Mouse (Mus musculus) neutrophil, adult 5-6 weeks (primary cell): ENCODE results near the gene Crocc. TPM values are rescaled to one million over a fixed set of nuclear protein-coding genes. Genes with fewer than 3 reads are reported as not detected.

Experiments
- ATAC-seq: fragments of 151-379, 151-347 bp; 2 replicates; pipeline ENCODE4 v1.8.0; 2017; ENCODE audit warnings: mild to moderate bottlenecking, moderate TSS enrichment; ENCODE audit not compliant: insufficient number of reproducible peaks, poor library complexity, low FRiP score, severe bottlenecking; ENCODE audit errors: extremely low read depth
- total RNA-seq: library from RNA; stranded (forward); fragments of 200-1000 nt; gene quantifications from 2 replicates; pipeline ENCODE4 v1.2.3, GENCODE M21; 2017

Gene Crocc
- total RNA-seq, 1 experiment from 2014 or later = 6.8 TPM

GRCm38 (mm10) chr4:141030541-141031206, 29.7 kb downstream of the Crocc start:
- ATAC-seq = no peak

DNA sequence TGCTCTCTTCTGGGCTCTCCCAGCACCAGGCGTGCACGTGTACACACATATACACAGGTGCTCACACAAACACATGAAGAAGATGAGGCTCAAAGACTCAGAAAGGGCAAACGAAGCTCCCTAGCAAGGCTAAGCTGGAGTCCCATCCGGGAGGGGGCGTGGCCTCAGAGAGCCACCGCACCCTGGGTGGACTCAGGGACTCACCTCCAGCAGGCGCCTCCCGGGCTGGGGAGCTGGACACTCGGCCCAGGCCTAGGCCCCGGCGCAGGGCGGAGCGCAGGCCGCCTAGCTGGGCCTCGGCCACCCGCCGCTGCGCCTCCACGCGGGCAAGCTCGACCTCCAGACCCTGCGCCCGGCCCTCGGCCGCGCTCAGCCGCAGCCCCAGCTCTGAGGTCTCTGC, 35.4 kb downstream of the Crocc start:
- ATAC-seq = no peak

GRCm38 (mm10) chr4:141024052-141024451, 36.3 kb downstream of the Crocc start:
- ATAC-seq = no peak

DNA sequence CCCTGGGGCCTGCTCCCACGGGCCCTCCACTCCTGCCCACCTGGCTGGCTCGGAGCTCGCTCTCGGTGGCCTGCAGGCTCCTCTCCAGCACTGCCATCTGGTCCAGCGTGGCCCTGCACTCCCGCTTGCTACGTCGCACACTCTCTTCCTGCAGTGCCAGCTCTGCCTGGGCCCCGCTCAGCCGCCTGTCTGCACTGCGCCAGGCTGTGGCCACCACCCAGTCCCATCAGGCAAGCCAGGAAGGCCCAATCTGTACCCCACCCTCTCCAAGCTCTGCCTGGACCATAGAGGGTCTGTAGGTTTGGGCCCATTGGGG, 38.8 kb downstream of the Crocc start:
- ATAC-seq = no peak

DNA sequence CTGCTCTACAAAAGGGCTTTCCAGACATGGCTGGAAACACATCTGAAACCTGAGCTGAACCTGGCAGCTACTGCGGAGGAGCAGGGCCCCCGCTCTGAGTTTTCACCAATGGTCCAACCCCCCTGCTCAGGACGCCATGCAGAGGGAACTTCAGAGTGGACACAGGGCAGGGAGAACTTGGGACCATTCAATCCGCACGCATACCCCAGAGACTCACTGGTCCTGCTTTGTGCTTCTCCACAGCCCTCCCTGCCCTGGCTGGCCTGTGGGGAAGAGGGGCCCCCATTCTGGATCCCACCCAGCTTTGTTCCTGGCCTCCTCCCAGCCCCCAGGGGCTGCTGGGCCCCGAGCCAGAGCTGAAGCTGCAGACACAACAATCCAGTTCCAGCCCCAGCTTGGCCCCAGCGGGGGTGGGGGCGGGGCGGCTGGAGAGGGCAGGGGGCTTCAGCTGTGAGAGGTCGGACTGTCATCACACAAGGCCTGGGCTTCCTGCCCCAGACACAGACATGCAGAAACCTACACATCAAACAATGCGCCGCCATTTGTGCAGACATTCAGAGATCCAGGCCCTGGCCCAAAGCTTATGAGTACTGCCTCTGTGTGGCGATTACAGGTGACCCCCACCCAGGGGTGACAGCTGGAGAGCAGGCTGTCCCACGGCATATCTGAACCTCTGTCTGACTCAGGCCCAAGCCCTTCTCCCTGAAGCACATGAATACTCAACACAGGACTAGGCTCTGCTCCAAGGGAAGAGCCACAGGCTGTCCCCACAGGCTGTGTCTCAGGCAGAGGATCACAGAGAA, 39.3 kb downstream of the Crocc start:
- no peak for ATAC-seq

GRCm38 (mm10) chr4:141020220-141020619, 40.1 kb downstream of the Crocc start:
- ATAC-seq = no peak

DNA sequence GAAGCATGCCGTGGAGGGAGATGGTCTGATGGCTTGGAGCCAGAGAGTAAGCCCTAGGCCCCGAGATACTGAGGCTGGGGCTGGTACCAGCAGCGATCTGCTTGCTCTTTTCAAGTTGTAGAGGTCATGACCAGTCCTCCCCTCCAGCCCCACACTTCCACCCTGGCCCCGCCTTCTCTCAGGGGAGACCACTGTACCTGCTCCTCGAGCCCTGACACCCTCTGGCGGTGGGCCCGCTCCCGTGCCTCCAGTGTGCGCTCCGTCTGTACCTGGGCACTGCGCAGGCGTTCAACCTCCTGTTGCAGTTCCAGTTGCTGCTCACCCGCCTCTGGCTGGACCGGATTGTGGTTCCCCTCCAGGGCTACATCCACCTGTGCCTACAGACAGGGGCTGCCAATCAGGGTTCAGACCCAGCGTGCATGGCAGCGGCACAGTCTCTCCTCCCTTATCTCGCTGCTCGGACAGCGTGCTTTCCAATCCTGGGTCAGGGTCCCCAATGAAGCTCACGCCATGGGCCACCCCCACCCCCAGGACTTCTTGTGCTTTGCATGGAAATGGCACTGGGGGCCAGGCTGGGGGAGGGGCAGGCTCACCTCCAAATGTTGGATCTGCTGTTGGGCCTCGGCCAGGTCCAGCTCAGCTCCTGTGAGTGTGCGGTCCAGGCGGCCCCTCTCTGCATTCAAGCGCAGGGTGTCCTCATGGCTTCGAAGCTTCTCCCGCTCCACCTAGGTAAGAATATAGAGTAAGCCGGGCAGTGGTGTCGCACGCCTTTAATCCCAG, 42.5 kb downstream of the Crocc start:
- ATAC-seq = no peak

DNA sequence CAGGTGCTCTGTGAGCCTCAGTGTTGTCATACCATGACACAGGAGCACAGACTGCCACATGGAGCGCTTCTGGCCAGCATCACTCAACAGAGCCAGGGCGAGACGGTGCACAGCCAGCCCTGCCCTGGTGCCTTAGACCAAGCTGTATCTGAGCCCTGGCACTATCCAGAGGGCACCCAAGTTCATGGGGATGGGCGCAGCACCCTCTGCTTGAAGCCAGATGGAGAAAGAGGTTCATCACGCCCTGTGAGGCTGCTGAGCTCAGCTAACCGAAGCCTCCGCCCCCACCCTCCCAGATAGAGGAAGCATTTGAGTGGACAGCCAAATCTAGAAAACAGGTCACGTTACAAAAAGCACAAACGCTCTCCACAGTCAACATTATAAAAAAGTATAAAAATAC, 44.0 kb downstream of the Crocc start:
- ATAC-seq = no peak

- no peak for ATAC-seq
These were observed 45.0 kb downstream of the Crocc start for GRCm38 (mm10) chr4:141015356-141015755.

DNA sequence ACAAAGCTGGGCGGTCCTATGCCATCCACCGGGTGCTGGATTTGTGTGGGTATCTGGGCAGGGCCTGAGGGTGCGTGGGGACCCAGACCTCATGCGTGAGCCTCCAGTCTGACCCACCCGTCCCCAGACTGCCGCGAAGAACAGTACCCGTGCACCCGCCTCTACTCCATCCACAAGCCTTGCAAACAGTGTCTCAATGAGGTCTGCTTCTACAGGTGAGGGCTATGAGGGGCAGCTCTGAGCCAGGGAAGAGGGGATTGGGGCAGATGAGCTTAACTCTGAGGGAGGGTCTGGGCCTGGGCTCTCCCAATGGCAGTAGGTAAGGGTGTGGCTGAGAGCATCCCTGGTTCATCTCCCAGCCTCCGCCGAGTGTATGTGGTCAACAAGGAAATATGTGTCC, 45.5 kb downstream of the Crocc start:
- ATAC-seq = no peak

- ATAC-seq = no peak
These were observed 46.2 kb downstream of the Crocc start for GRCm38 (mm10) chr4:141014114-141014513.

- no peak for ATAC-seq
These were observed 47.8 kb downstream of the Crocc start for GRCm38 (mm10) chr4:141012558-141012957.

- ATAC-seq = no peak
These were observed 48.6 kb downstream of the Crocc start for GRCm38 (mm10) chr4:141011556-141012328.

GRCm38 (mm10) chr4:141010941-141011429, 49.4 kb downstream of the Crocc start:
- no peak for ATAC-seq

DNA sequence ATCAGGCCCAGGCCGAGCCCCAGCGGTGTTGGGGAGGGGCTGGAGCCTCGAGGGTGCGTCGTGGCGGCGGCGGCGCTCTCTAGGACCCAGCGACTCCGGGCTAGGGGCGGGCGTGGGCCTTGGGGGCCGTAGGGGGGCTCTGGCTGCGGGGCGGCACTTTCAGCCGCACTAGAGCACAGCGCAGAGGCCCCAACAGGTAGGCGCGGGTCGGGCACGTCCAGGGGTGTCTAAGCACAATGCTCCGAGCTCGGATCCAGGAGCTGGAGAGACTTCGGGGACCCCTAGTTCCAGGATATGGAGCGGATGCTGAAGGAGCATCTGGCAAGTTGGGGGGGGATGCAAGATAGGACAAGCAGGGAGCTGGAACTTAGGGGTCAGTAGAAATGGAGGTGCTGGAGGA, 49.8 kb downstream of the Crocc start:
- ATAC-seq = no peak

DNA sequence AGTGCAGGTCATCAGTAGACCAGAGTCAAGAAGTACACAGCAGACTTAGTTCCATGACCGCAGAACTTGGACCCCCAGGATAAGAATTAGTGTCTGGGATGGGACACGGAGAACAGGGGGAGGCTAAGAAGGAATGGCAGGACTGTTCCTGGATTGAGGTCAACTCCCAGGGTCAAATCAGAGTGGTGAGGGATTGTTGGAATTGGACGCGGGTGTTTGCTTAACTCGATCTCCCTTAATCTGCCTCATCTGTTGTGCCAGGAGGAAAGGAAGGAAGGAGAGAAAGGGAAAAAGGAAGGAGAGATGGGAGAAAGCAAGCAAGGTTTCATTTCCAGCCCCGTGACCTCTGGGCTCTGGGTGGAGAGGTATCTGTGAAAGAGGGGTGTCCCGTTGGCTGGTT, 50.2 kb downstream of the Crocc start, which contains the start of gene Mfap2:
TSS of gene Mfap2 (plus strand) at position 301 of the 400 bp plus-strand sequence.
- no peak for ATAC-seq

DNA sequence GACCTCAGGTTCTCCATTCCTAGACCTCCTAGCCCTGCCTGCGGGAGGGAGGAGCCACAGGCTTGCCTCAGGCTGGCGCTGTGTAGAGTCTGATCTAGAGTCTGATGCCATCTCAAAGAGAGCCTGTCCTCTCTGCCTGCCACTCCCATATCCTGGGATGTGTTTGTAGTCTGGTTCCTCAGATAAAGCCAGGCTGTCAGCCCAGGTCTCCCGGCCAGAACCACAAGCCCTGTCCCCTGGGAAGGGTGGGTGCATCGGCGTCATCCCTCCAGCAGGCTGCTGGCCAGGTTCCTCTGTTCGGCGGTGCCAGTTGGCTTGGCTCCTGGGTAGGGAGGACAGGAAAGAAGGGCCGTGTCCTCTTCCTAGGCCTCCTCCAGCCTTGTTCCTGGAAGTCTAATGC, 52.3 kb downstream of the Crocc start:
- no peak for ATAC-seq

GRCm38 (mm10) chr4:141005983-141006382, 54.4 kb downstream of the Crocc start:
- no peak for ATAC-seq

DNA sequence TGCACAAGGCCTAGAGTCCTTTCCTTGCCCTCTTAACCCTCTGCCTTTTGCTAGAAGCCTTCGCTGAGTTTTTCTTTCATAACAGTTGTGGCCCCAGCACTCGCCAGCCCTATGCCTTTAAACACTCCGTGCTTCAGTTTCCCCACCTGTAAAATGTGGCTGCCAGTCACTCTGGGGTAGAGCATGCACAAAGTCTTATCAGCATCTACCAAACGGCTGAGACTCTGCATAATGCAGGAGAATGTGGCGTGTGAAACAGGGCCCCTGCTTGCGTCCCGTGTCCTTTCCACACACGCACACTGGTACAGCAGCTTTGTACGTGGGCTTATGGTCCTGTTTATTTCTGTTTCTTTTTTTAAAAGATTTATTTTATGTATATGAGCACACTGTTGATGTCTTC, 63.5 kb downstream of the Crocc start:
- no peak for ATAC-seq
